Mouse (Mus musculus): ENCODE data around the gene Cyp4a10.
"Not testable (repeated sequence)": the region's sequence is repeated elsewhere in the genome, so short reads cannot be mapped to it uniquely, and the experiment has no call there.

The Cyp4a10 gene

DNA sequence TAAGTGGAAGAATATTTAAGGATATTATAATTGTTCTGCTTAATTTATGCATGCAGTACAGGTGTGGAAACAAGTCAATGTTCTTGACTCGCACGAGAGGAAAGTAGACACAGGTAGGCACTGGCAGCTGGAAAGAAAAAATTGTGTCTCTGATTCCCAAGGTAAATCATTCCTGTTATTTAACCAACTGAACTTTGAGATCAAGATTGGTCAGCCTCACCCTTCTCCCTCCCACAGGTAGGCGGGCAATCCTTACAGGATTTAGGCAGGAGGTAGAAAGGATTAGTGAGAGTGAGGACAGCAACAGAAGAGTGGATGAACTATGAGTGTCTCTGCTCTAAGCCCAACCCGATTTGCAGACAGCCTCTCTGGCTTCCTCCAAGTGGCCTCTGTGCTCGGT, at the start of gene Cyp4a10:
Gene Cyp4a10 (plus strand): TSS at position 265 of the 400 bp plus-strand sequence.
- DNase-seq = not testable (repeated sequence)

GRCm38 (mm10) chr4:115473585-115473984, 44.5 kb upstream of the Cyp4a10 start:
- DNase-seq = not testable (repeated sequence)

DNA sequence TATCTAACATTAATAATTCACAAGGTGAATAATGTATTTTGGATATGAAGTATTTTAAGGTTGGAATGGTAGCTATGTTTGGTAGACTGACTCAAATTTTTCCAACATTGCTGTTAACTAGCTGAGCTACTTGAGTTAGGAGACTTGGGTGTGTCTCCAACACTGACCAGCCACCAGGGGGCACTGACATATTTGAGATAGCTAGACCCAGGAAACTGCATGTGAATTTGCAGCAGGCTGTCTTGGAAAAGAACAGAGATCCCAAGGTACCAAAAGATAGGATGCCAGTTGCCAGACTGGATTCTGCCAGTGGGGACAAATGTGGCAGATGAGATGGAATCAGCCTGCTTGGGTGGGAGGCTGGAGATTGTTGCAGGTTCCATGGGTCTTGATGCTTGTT, 42.0 kb upstream of the Cyp4a10 start:
- DNase-seq = not testable (repeated sequence)

DNA sequence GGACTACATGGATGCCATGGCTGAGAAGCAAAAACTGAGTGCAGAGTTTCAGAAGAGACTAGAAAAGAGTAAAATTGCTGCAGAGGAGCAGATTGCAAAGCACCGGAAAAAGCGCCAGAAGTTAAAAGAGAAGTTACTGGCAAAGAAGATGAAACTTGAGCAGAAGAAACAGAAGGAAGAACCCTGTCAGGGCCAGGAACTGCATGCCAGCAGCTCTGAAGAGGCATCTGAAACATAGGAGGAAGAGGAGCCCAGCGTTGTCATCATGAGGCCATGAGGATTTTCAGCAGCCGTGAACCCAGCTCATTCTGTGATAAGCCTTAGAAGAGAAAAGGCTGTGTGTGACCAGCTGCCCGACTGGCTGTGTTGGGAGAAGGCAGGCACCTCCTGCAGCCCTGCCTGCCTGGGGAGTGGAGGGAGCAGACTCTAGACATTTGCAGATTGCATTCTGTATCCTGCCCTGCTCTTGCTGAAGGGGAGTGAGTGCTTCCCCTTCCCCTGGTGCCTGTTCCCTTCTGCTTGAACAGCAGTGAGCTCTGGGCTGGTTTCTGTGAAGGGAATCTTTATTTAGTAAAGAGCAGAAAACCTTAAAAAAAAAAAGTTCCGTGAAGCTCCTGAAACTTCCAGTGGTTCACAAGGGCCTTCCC, 36.9 kb upstream of the Cyp4a10 start:
- no peak for DNase-seq

GRCm38 (mm10) chr4:115496001-115496400, 22.1 kb upstream of the Cyp4a10 start, which contains the start of gene Cyp4a14:
Cyp4a14 (minus strand) TSS chr4:115496142.
- no peak for DNase-seq

DNA sequence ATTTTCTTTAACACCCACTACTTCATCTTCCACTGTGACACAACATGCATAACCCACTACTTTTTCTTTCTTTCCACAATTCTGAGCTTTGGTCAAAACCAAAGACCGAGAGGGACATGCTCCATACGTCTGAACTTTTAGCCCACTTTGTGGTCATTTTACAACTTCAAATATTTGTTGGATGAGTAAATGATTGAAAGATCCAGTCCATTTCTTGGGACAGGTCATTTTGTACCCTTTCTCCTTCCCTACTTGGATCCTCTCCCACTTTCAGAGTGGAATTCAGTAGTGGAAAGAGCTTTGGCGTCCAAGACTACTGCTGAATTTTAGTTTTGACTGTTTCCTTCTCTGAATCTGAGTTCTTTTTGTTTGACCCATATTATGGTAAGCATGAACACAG, 20.6 kb upstream of the Cyp4a10 start:
- no peak for DNase-seq

GRCm38 (mm10) chr4:115513964-115514363, 4.1 kb upstream of the Cyp4a10 start:
- DNase-seq = not testable (repeated sequence)

GRCm38 (mm10) chr4:115519444-115519843, 1.4 kb downstream of the Cyp4a10 start:
- DNase-seq = no peak

DNA sequence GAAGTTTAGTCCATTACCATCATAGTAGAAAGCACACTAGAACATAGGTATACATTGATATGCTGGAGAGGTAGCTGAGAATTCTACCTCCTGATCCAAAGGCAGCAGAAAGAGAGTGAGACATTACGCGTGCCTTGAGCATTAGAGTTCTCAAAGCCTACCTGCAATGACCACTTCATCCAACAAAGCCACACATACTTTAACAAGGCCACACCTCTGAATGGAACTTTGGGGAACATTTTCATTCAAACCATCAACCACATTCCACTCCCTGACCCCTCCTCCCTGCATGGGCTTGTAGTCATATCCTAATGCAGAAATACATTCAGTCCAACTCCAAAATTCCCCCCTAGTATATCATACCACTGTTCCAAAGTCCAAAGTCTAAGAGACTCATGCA, 3.7 kb downstream of the Cyp4a10 start:
- DNase-seq = no peak

GRCm38 (mm10) chr4:115545101-115545500, 27.0 kb downstream of the Cyp4a10 start:
- DNase-seq = no peak

GRCm38 (mm10) chr4:115546141-115546828, 28.2 kb downstream of the Cyp4a10 start:
- no peak for DNase-seq

- no peak for DNase-seq
Observed at GRCm38 (mm10) chr4:115552726-115553125, 34.7 kb downstream of the Cyp4a10 start.

GRCm38 (mm10) chr4:115555513-115555912, 37.4 kb downstream of the Cyp4a10 start:
- no peak for DNase-seq

- no peak for DNase-seq
Observed at GRCm38 (mm10) chr4:115557861-115558561, 39.9 kb downstream of the Cyp4a10 start.

DNA sequence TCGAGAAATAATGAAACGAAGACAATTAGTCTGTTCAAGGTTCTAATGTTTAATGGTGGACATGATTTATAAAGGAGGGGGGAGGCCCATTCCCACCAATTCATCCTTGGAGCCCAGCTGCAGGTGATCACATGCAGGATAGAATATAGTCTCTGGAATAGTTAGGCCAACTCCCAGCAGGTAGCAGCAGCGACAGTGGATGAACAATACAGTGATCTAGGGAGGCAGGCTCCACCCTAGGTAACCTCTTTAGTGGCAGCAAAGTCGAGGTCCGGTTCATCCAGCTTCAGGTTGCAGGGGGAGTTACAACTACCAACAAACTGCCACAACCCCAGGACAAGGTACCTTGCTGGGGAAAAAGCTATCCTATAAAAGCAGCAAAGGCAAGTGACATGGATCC, 43.2 kb downstream of the Cyp4a10 start:
- not testable (repeated sequence) for DNase-seq

DNA sequence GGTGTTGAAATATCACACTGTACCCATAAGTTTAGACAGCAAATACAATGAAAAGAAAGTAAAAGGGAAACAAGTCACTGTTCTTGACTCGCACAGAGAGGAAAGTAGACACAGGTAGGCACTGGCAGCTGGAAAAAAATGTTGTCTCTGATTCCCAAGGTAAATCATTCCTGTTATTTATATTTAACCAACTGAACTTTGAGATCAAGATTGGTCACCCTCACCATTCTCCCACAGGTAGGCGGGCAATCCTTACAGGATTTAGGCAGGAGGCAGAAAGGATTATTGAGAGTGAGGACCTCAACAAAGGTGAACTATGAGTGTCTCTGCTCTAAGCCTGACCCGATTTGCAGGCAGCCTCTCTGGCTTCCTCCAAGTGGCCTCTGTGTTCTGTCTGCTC, 45.3 kb downstream of the Cyp4a10 start, which contains the start of gene Cyp4a31:
Gene Cyp4a31 (plus strand): TSS at position 249 of the 400 bp plus-strand sequence.
- no peak for DNase-seq

DNA sequence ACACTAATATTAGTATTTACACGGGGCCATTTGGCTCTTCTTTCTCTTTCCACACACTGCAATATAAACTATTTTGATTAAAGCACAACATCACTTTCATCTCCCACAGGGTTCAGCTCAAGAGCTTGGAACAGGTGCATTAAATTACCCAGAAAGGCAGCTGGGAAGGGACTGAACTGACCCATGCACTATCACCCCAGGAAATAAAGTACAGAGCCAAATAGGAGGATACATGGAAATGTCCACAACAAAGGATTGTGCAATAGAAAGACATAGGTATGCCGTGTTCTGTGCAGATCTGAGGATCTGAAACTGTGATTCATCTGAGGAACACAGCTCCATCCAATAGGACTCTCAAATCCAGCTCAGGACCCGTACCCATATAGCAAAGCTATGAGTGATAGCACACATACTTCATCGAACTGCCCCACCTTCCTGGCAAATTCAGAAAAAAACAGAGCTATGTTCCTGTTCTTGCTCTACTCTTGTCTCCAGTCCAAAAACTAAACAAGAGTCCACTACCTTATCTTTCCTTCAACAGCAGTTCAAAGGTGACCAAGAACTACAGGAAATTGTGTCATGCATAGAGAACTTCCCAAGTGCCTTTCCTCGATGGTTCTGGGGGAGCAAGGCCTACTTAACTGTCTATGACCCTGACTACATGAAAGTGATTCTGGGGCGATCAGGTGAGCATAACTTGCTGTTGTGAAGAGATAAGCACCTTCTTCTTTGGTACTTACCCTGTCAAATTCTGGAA, 46.6 kb downstream of the Cyp4a10 start:
- DNase-seq = not testable (repeated sequence)

DNA sequence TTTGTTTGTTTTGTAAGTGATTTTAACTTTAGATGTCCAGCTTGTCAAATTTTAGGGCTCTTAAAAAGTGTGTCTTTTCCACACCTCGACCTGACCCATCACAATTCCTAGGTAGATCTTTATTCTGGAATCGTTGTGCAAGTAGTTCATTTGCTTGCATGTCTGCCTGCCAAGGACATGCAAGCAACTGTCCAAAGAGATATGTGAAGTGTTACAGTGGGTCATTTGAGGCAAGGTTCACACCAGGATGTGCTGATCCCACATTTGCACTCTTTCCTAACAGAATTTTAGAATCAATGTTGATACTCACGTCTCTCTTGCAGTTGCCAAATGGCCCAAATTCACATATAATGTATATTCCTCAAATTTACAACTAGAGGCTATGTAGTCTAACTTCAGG, 57.2 kb downstream of the Cyp4a10 start:
- DNase-seq = no peak

DNA sequence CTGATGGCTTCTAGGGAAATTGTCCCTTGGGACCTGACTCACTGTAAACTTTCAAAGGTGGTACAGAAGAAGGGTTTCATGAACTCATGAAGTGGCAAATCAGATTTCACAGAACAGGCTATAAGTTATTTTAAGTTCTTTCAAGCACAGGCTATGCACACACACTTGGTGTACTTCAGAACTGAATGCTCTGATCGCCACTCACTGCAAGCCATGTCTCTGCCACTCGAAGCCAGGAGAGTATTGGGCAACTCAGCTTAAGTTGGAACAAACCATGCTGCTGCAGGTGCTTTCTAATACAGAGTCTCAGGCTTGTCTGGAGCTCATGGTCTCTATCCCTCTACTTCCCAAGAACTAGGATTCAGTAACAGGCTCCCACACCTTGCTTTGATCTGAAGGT, 57.7 kb downstream of the Cyp4a10 start:
- no peak for DNase-seq

GRCm38 (mm10) chr4:115583036-115583435, 65.0 kb downstream of the Cyp4a10 start:
- DNase-seq = no peak
